Comparison of ENCODE assay signal across 8 mouse cellular contexts in the genomic region with DNA sequence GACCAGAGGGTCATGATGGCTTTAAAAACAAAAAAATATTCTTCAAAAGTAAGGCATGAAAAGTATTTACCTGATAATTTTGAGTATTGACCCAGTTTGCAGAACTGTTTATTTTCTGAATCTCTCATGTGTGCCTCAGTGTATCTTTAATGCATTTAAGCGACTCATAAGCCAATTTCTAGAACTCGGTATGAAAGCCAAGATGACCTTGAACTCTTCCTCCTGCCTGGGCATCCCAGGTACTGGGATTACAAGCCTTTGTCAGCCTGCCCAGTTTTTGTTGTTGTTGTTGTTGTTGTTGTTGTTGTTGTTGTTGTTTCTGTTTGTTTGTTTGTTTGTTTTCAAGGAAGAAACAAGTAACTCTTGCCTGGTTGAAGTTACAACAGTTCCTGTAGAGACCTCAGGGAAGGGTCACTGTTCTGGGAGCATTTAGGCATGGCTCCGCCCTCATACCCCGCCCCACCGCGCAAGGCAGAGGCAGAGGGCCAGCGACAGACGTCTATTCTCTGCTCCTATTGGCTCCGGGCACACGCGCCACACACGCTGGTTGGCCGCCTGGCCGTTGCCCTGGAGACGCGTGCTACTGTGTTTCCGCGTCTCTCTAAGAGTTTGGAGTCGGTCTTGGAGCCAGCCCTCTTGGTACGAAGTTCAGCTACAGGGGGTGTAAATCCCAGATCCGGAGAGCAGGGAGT. TPM values are rescaled to one million over a fixed set of nuclear protein-coding genes. Genes with fewer than 3 reads are reported as not detected.
DNase-seq lines count a peak whose midpoint lies in the region; ATAC-seq lines count a peak whose summit lies in the region.

A gene (plus strand): TSS at position 584 of the 692 bp plus-strand sequence.

- peak; percentile 68 to 74 for DNase-seq in adrenal gland, adult 18-20 months (ENCODE audit: low spot score in 2 of 2)
- peak; percentile 95 for DNase-seq in embryo, embryonic 10.5 days (ENCODE audit: low spot score)
- peak; percentile 76 for DNase-seq in gastrocnemius, postnatal 10 days
- peak; percentile 56 for DNase-seq in hindlimb bud, embryonic 11.5 days (ENCODE audit: extremely low spot score, low read depth, low spot score)
- peak; percentile 54 to 80 for DNase-seq in left cerebral cortex, adult 8-10 months (ENCODE audit: low spot score in 2 of 2)
- DNase-seq in right cerebral cortex, adult 18-20 months = peak; percentile 85
- DNase-seq in urinary bladder, postnatal 14 days (ENCODE audit: low spot score) = peak; percentile 81

- peak; percentile 98 for ATAC-seq in megakaryocyte, adult 5-6 weeks (ENCODE audit: poor library complexity, severe bottlenecking)

RNA-seq across cellular contexts. Expression of the gene that starts here (rescaled TPM):
- under 1 TPM in 1 of 2 experiments, not detected in 1; 0.19 TPM for total RNA-seq in adrenal gland, adult 18-20 months (2021)
- not detected for total RNA-seq in gastrocnemius, postnatal 10 days (2021)
- 1 to 10 TPM in 3 of 4 experiments, under 1 TPM in 1; 0.74 to 1.1 (median 1.1) TPM for total RNA-seq in left cerebral cortex, adult 8-10 months (2022)
- total RNA-seq in megakaryocyte, adult 5-6 weeks (2015) = 0.49 and 0.50 TPM in 2 replicates
- total RNA-seq in megakaryocyte, adult 5-6 weeks (2017) = 0.29 TPM in 1 of 2 replicates, not detected in the other

Comparison
In these comparisons a context has a peak if more than half of its experiments do, and no peak if none do; other contexts are left out.
1. Peak in every context shown above with its lines: DNase-seq and ATAC-seq.
2. Peak in DNase-seq in adrenal gland, adult 18-20 months; RNA of the gene not detected or under 1 TPM.
3. Peak in DNase-seq in gastrocnemius, postnatal 10 days; RNA of the gene not detected or under 1 TPM.
4. Peak in ATAC-seq in megakaryocyte, adult 5-6 weeks; RNA of the gene not detected or under 1 TPM.